Mouse (Mus musculus) forebrain, embryonic 11.5 days (tissue): ENCODE measurements around the gene Gstp2. TPM values are rescaled to one million over a fixed set of nuclear protein-coding genes. Genes with fewer than 3 reads are reported as not detected.

Source experiments
- ATAC-seq: fragments of 200-750 bp; cut with Nextera tagmentation; replicated peaks from 2 replicates; pipeline ENCODE4 v1.8.0; 2017; ENCODE audit warnings: moderate TSS enrichment; ENCODE audit not compliant: low FRiP score
- DNase-seq: peaks from one replicate; pipeline ENCODE4 v3.0.0-alpha.2; 2017; ENCODE audit warnings: low spot score
- H3K27ac ChIP-seq: fragments of 300-500 bp; sonication (generic); 2 replicates; pipeline ENCODE4 v1.5.1; 2014; ENCODE audit warnings: low read depth, low read length
- H3K27me3 ChIP-seq: fragments of 300-500 bp; sonication (generic); 2 replicates; pipeline ENCODE4 v1.6.1; 2014; ENCODE audit warnings: mild to moderate bottlenecking, low read length, mixed read lengths; ENCODE audit not compliant: control insufficient read depth, insufficient read depth
- H3K36me3 ChIP-seq: fragments of 300-500 bp; sonication (generic); 2 replicates; pipeline ENCODE4 v1.6.1; 2014; ENCODE audit warnings: mild to moderate bottlenecking, low read length, moderate library complexity, mixed read lengths; ENCODE audit not compliant: control insufficient read depth, insufficient read depth
- H3K4me1 ChIP-seq: fragments of 300-500 bp; sonication (generic); replicated peaks from 2 replicates; pipeline ENCODE4 v1.6.1; 2014; ENCODE audit warnings: low read length, mixed read lengths; ENCODE audit not compliant: control insufficient read depth, insufficient read depth
- H3K4me2 ChIP-seq: fragments of 300-500 bp; sonication (generic); 2 replicates; pipeline ENCODE4 v1.6.1; 2014; ENCODE audit warnings: low read depth, mild to moderate bottlenecking, low read length, moderate library complexity, mixed read lengths; ENCODE audit not compliant: severe bottlenecking
- H3K4me3 ChIP-seq: fragments of 300-500 bp; sonication (generic); 2 replicates; pipeline ENCODE4 v1.5.1; 2014; ENCODE audit warnings: low read depth, low read length
- H3K9ac ChIP-seq: fragments of 300-500 bp; sonication (generic); 2 replicates; pipeline ENCODE4 v1.6.1; 2014; ENCODE audit warnings: low read length
- H3K9me3 ChIP-seq: fragments of 300-500 bp; sonication (generic); 2 replicates; pipeline ENCODE4 v1.6.1; 2016; ENCODE audit warnings: low read length, mixed read lengths; ENCODE audit not compliant: control insufficient read depth
- WGBS: fragments of 180-500 bp; shearing (Covaris S2); extraction: QIAGEN DNeasy Blood & Tissue Kit; methylation state at CpG from one replicate; pipeline ENCODE4 v1.1.7; 2014; 5-methylcytosine and 5-hydroxymethylcytosine counted together
- polyA plus RNA-seq: library from polyadenylated mRNA; unstranded; fragments of >200 nt; fragmentation: Nextera tagmentation; extraction: Ambion mirVana; gene quantifications from 2 replicates; pipeline ENCODE4 v1.2.1, GENCODE M21; 2014

Gene Gstp2
- polyA plus RNA-seq, 1 experiment from 2014 or later, result 1.8 TPM

DNA sequence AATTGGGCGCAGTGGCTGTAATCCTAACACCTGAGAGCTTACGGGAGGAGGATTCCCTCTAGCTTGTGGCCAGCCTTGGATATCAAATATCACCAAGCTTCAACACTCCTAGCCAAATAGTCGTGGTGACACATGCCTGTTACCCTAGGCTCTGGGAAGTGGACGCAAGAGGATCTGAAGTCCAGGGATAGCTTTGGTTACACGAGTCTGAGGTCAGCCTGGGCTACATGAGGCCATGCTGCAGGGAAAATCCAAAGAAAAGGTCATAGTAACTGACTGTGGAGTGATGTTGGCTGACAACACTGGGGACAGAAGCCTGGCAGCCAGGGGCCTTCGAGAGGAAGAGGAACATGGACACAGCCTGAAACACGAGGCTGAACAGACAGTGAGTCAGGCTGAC lies 49.7 kb downstream of the Gstp2 start:
- ATAC-seq, result no peak
- no peaks in the 10 kb centered on the region for H3K9me3 ChIP-seq
- no peak overlapping the region for H3K4me3 ChIP-seq
- no peak overlapping the region for H3K4me2 ChIP-seq
- H3K4me1 ChIP-seq, result peaks cover 2% of the 10 kb centered on the region; the same call in 1 of the 2 replicates
- no peak overlapping the region for H3K9ac ChIP-seq
- 77% methylated on average over 7 of the region's 7 CpGs for WGBS
- H3K27ac ChIP-seq, result no peak overlapping the region
- DNase-seq, result no peak
- H3K36me3 ChIP-seq, result no peaks in the 10 kb centered on the region
- H3K27me3 ChIP-seq, result no peaks in the 10 kb centered on the region

DNA sequence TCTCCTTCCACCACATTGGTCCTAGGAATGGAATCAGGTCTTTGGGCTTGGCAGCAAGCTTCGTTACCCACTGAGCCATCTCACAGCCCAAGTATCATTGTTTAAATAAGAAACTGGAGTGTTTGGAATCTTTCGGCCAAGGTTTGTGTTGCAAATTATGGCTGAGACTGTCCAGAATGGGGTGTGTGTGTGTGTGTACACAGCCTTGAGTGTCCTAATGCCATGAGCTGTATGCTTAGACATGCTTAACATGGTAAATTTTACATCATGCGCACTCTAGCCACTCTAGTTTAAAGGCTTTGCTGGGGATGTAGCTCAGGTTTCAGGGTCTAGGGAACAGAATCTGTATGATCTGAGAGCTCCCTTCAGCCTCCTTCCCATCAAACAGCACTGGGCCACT lies 50.3 kb downstream of the Gstp2 start:
- Histone ChIP-seq H3K36me3 (no peaks in the 10 kb centered on the region), H3K27ac (no peak overlapping the region), H3K9ac (no peak overlapping the region), H3K9me3 (no peaks in the 10 kb centered on the region), H3K27me3 (no peaks in the 10 kb centered on the region), H3K4me1 (peaks cover 2% of the 10 kb centered on the region; the same call in 1 of the 2 replicates), H3K4me2 (no peak overlapping the region), H3K4me3 (no peak overlapping the region)
- DNase-seq, result no peak
- 90% methylated on average over 3 of the region's 3 CpGs for WGBS
- no peak for ATAC-seq

GRCm38 (mm10) chr19:3994932-3995331 lies 50.9 kb downstream of the Gstp2 start:
- H3K4me2 ChIP-seq, result no peak overlapping the region
- 71% methylated on average over 6 of the region's 6 CpGs for WGBS

DNA sequence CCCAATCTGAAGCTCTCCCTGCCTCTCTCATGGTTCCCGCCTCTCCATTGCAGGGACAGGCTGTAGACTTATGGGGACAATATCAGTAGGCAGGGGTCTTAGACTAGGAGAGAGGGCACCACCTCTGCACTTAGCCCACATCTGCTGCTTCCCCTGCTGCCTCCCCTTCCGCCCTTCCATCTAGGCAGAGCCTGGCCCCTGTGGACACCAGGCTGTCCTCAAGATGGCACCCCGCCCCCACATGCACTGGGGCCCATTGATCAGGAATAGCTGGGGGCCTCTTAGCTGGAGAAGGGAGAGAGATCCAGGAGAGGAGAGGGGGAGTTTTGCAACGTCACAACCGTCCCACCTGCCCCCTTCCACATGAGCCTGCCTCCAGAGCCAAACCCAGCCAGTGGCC lies 53.4 kb downstream of the Gstp2 start, which contains the start of gene Tbx10:
Gene Tbx10, plus strand, starts transcription at position 337 of the 400 bp plus-strand sequence.
- no peaks in the 10 kb centered on the region for H3K9me3 ChIP-seq
- H3K4me1 ChIP-seq, result no peaks in the 10 kb centered on the region
- ATAC-seq (no peak), DNase-seq (no peak)
- no peak within 1 kb of the TSS for H3K27ac ChIP-seq
- H3K36me3 ChIP-seq, result no peaks in the 10 kb centered on the region
- 53% methylated on average over 5 of the region's 5 CpGs for WGBS
- no peak within 1 kb of the TSS for H3K9ac ChIP-seq
- no peak within 1 kb of the TSS for H3K4me2 ChIP-seq
- H3K4me3 ChIP-seq, result no peak within 1 kb of the TSS
- no peaks in the 10 kb centered on the region for H3K27me3 ChIP-seq

More at GRCm38 (mm10) chr19:3994932-3995331, 50.9 kb downstream of the Gstp2 start:
- no peak overlapping the region for H3K27ac ChIP-seq
- no peak overlapping the region for H3K9ac ChIP-seq
- no peaks in the 10 kb centered on the region for H3K9me3 ChIP-seq
- H3K4me1 ChIP-seq, result peaks cover 2% of the 10 kb centered on the region; the same call in 1 of the 2 replicates
- no peaks in the 10 kb centered on the region for H3K27me3 ChIP-seq
- ATAC-seq (no peak), DNase-seq (no peak)
- H3K36me3 ChIP-seq, result no peaks in the 10 kb centered on the region
- H3K4me3 ChIP-seq, result no peak overlapping the region

- no peak overlapping the region for H3K4me2 ChIP-seq
- H3K4me1 ChIP-seq, result no peaks in the 10 kb centered on the region
- no peak overlapping the region for H3K9ac ChIP-seq
- H3K9me3 ChIP-seq, result no peaks in the 10 kb centered on the region
- no peak overlapping the region for H3K27ac ChIP-seq
- no peaks in the 10 kb centered on the region for H3K27me3 ChIP-seq
- WGBS, result 81% methylated on average over 3 of the region's 3 CpGs
- no peak for ATAC-seq
- no peak overlapping the region for H3K4me3 ChIP-seq
- no peak for DNase-seq
- H3K36me3 ChIP-seq, result no peaks in the 10 kb centered on the region
Measured at GRCm38 (mm10) chr19:3991966-3992365, 53.9 kb downstream of the Gstp2 start.

DNA sequence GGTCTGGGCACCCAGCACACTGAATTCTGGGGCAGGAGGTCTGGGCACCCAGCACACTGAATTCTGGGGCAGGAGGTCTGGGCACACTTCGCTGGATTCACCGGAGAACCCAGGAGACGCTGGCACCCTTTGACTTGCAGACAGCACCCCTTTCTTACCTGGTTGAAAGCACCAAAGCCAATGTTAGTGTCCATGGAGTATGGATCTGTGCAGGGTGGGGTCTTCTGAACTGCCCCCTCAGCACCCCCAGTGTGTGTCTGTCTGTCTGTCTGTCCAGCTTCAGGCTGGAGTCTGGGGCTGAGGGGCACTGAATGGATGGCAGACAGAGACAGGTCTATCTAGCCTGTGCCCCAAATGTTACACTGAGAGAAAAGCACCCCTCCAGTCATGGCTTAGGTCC lies 54.3 kb downstream of the Gstp2 start:
- ATAC-seq (no peak), DNase-seq (no peak)
- no peaks in the 10 kb centered on the region for H3K27me3 ChIP-seq
- H3K36me3 ChIP-seq, result no peaks in the 10 kb centered on the region
- no peak overlapping the region for H3K4me2 ChIP-seq
- no peak overlapping the region for H3K27ac ChIP-seq
- no peaks in the 10 kb centered on the region for H3K9me3 ChIP-seq
- no peak overlapping the region for H3K9ac ChIP-seq
- no peak overlapping the region for H3K4me3 ChIP-seq
- no peaks in the 10 kb centered on the region for H3K4me1 ChIP-seq
- WGBS, result 92% methylated on average over 3 of the region's 3 CpGs

DNA sequence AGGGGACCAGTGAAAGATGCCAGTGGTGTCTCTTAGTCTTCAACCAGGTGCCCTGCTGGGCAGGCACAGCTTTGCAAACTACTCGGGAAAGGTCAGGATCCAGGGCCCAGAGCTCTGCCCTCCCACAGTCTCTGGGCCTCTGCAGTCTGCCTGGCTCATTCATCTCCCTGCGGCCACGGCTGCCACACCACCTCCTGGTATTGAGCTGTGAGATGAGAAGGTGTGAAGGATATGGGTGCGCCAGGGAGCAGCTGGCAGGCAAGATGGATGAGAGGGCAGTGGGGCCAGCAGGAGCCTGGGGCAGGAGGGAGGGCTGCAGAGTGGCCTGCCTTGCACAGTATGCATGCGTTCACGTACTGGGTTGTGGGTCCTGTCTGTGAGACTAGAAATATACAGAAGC lies 55.0 kb downstream of the Gstp2 start:
- 78% methylated on average over 6 of the region's 6 CpGs for WGBS
- Histone ChIP-seq H3K36me3 (no peaks in the 10 kb centered on the region), H3K4me3 (no peak overlapping the region), H3K9me3 (no peaks in the 10 kb centered on the region), H3K27me3 (no peaks in the 10 kb centered on the region), H3K9ac (no peak overlapping the region), H3K4me1 (no peaks in the 10 kb centered on the region), H3K27ac (no peak overlapping the region), H3K4me2 (no peak overlapping the region)
- ATAC-seq, result no peak
- DNase-seq, result no peak

Other genes starting within 250 kb of the Gstp2 start
- gene Chka, start 194.2 kb downstream of the Gstp2 start, polyA plus RNA-seq, result 65.8 and 70.0 TPM in 2 replicates
- 11.4 and 15.7 TPM in 2 replicates for gene Tcirg1, start 138.9 kb downstream of the Gstp2 start, polyA plus RNA-seq
- 189 and 206 TPM in 2 replicates for gene Ndufs8, start 133.2 kb downstream of the Gstp2 start, polyA plus RNA-seq
- gene Aldh3b1, start 116.2 kb downstream of the Gstp2 start, polyA plus RNA-seq, result 0.35 and 0.64 TPM in 2 replicates
- 4.9 and 5.7 TPM in 2 replicates for gene Unc93b1, start 110.8 kb downstream of the Gstp2 start, polyA plus RNA-seq
- gene Aldh3b3, start 87.4 kb downstream of the Gstp2 start, polyA plus RNA-seq, result not detected in 2 replicates
- 0.73 and 1.0 TPM in 2 replicates for gene Aldh3b2, start 73.7 kb downstream of the Gstp2 start, polyA plus RNA-seq
- 1.7 and 2.3 TPM in 2 replicates for gene Acy3, start 59.5 kb downstream of the Gstp2 start, polyA plus RNA-seq
- not detected in 2 replicates for gene Tbx10, start 53.3 kb downstream of the Gstp2 start, polyA plus RNA-seq
- gene Nudt8, start 45.4 kb downstream of the Gstp2 start, polyA plus RNA-seq, result 21.2 and 21.9 TPM in 2 replicates
- 3.0 TPM in 2 replicates for gene Gm49405, start 45.4 kb downstream of the Gstp2 start, polyA plus RNA-seq
- 3.8 and 4.2 TPM in 2 replicates for gene Doc2g, start 42.7 kb downstream of the Gstp2 start, polyA plus RNA-seq
- 174 and 198 TPM in 2 replicates for gene Ndufv1, start 33.2 kb downstream of the Gstp2 start, polyA plus RNA-seq
- gene Gstp1, start 8.0 kb downstream of the Gstp2 start, polyA plus RNA-seq, result 347 and 365 TPM in 2 replicates
- gene Gstp3, start 13.5 kb upstream of the Gstp2 start, polyA plus RNA-seq, result not detected in 2 replicates
- not detected in 2 replicates for gene Cabp2, start 35.6 kb upstream of the Gstp2 start, polyA plus RNA-seq
- 73.6 and 83.9 TPM in 2 replicates for gene Cdk2ap2, start 51.2 kb upstream of the Gstp2 start, polyA plus RNA-seq
- gene Pitpnm1, start 54.0 kb upstream of the Gstp2 start, polyA plus RNA-seq, result 13.9 and 18.0 TPM in 2 replicates
- 52.3 and 59.0 TPM in 2 replicates for gene Aip, start 79.8 kb upstream of the Gstp2 start, polyA plus RNA-seq
- not detected in 2 replicates for gene Gpr152, start 93.8 kb upstream of the Gstp2 start, polyA plus RNA-seq
- gene Cabp4, start 98.0 kb upstream of the Gstp2 start, polyA plus RNA-seq, result not detected in 2 replicates
- gene Coro1b, start 102.6 kb upstream of the Gstp2 start, polyA plus RNA-seq, result 119 and 128 TPM in 2 replicates
- 0.52 and 0.96 TPM in 2 replicates for gene Ptprcap, start 107.6 kb upstream of the Gstp2 start, polyA plus RNA-seq
- 50.1 and 55.8 TPM in 2 replicates for gene Rps6kb2, start 117.3 kb upstream of the Gstp2 start, polyA plus RNA-seq
- gene Carns1, start 129.5 kb upstream of the Gstp2 start, polyA plus RNA-seq, result 3.1 and 3.2 TPM in 2 replicates
- gene Tbc1d10c, start 145.3 kb upstream of the Gstp2 start, polyA plus RNA-seq, result 0.43 and 1.3 TPM in 2 replicates
- 856 and 864 TPM in 2 replicates for gene Ppp1ca, start 146.0 kb upstream of the Gstp2 start, polyA plus RNA-seq
- gene Rad9a, start 155.6 kb upstream of the Gstp2 start, polyA plus RNA-seq, result 49.9 and 52.6 TPM in 2 replicates
- gene Clcf1, start 168.2 kb upstream of the Gstp2 start, polyA plus RNA-seq, result 1.0 and 1.8 TPM in 2 replicates
- not detected in 2 replicates for gene AC109138.7, start 168.3 kb upstream of the Gstp2 start, polyA plus RNA-seq
- 8.0 and 8.8 TPM in 2 replicates for gene Pold4, start 185.9 kb upstream of the Gstp2 start, polyA plus RNA-seq
- gene Ssh3, start 223.2 kb upstream of the Gstp2 start, polyA plus RNA-seq, result 3.3 and 4.2 TPM in 2 replicates
- 9.5 and 12.1 TPM in 2 replicates for gene Ankrd13d, start 237.1 kb upstream of the Gstp2 start, polyA plus RNA-seq